Mouse (Mus musculus) kidney, postnatal 4 days (tissue): Measurements from ENCODE around the gene Foxj3.
A peak's percentile ranks its signal among the peaks of the same experiment; 100 is the strongest.
"Not testable (repeated sequence)": the region's sequence is repeated elsewhere in the genome, so short reads cannot be mapped to it uniquely, and the experiment has no call there.

Experiments used
- DNase-seq, 2 experiments: peaks; one replicate each; pipeline ENCODE4 v3.0.0; 2021; ENCODE audit warnings: mixed read lengths in 2 of 2

The Foxj3 gene

GRCm38 (mm10) chr4:119574504-119574903 is 37.7 kb downstream of the Foxj3 start:
- DNase-seq = no peak

GRCm38 (mm10) chr4:119575459-119575858 is 38.7 kb downstream of the Foxj3 start:
- DNase-seq = no peak

DNA sequence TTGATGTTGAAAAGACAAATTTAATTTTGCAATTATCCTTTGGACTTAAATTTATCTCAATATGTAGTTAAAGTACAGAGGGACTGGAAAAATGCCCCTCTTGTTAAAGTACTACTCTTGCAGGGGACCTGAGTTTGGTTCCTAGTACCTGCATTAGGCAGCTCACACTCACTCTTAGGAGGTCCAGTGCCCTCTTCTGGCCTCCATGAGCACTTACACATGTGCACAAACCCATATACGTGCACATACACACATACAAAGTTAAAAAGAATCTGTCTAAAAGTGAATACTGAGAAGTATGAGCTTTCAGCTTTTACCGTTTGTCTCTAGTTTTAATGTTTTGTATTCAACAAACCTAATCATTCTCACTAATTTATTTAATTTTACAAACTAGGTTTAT is 51.2 kb downstream of the Foxj3 start:
- no peak for DNase-seq

DNA sequence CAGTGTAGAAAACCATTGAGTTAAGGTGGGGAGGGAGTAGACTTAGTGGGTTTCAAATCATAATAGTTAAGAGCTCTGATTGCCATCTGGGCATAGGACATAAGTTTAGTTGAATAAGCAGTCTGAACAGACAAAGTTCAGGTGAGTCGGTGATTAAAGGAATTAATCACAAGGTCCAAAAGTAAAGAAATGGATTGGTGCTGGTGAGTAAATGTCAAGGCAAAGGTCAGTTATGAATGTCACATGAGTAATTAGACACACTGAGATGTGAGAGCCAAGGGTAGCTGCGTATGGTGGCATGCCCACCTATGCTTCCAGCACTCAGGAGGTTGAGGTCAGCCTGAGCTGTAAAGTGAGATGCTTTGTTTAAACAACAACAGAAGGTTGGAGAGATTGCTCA is 52.6 kb downstream of the Foxj3 start:
- DNase-seq = no peak

GRCm38 (mm10) chr4:119590027-119590426 is 53.2 kb downstream of the Foxj3 start:
- DNase-seq = no peak

DNA sequence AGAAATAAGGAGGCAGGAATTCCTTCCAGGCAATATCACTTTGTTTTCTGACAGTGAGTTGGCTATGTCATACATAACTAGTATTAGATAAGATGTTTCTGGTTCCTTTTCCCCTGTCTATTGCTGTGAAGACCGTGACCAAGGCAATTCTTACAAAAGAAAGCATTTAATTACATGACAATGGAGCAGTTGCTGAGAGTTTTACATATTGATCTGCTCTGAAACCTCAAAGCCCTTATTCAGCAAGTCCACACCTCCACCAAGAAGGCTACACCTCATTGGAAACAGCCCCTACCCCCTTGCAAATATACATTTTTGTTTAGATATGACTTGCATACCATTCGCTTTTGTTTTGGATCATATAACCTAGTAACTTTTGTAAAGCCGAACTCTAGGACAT is 55.7 kb downstream of the Foxj3 start:
- DNase-seq = no peak

GRCm38 (mm10) chr4:119594331-119594730 is 57.5 kb downstream of the Foxj3 start:
- no peak for DNase-seq

- no peak for DNase-seq
Observed at GRCm38 (mm10) chr4:119599605-119600004, 62.8 kb downstream of the Foxj3 start.

DNA sequence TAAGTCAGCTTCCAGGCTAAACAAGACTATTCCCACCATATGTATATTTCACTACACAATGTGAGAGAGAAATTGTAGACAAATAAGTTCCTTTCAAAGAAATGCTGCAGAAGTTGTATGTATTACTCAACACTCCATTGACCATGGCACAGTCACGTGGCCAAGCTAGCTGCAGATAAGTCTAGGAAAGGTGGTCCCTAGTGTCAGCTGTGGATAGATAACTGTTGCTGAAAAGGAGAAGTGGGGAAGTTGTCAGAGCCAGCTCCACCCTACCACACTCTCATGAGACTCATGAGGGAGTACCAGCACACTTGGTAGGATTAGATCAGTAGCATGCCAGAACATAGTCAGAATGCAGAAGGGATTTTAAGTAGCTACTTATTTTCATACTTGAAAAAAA is 72.7 kb downstream of the Foxj3 start:
- DNase-seq = no peak

GRCm38 (mm10) chr4:119614078-119614477 is 77.3 kb downstream of the Foxj3 start:
- DNase-seq = no peak

- no peak for DNase-seq
Observed at GRCm38 (mm10) chr4:119614724-119615123, 77.9 kb downstream of the Foxj3 start.

DNA sequence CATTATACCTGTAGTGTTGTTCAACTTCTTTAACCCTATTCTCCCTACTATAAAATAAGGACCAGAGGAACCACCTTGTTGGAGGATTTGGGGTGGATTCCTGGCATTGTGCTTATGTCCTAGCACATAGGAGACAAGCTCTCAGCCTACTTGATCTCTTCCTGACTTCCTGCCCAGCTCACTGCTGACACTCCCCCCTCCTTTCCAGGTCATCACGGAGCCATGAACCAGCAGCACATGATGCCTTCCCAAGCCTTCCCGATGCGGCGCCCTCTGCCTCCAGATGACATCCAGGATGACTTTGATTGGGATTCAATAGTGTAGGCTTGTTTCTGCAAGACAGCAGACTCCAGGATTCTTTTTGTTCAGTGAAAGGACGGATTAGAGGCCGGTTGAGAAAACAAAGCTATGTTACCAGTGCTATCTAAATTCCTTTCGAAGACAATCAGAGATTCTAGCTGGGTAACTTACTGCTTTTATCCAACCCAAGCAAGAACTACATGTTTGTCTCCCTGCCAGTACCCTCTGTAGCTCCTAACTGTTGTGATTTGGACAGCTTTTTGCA is 89.4 kb downstream of the Foxj3 start:
- DNase-seq = no peak

GRCm38 (mm10) chr4:119626876-119627275 is 90.1 kb downstream of the Foxj3 start:
- no peak for DNase-seq

DNA sequence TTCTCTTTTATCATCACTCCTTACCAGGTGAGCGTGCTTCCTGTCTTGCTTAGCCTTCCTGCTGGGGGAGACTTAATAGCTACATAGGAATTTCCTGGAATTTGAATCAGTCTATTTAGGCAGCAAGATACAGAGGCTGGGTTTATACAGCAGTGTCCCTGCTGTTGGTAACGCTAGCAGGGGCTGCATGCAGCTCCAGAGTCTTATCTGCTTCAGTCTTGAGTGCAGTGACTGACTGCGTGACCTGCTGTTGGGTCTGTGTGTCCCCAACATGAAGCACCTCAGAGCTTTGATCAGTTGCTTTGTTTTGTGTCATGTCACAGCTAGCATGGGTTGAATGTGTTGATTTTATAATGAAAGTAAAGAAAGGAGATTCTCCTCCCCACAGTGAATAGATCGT is 90.5 kb downstream of the Foxj3 start:
- no peak for DNase-seq

- not testable (repeated sequence) for DNase-seq
Observed at GRCm38 (mm10) chr4:119628363-119628762, 91.6 kb downstream of the Foxj3 start.

- DNase-seq = peak; percentile 67 to 76
Observed at GRCm38 (mm10) chr4:119631115-119631919, 94.5 kb downstream of the Foxj3 start.

GRCm38 (mm10) chr4:119632721-119633120 is 95.9 kb downstream of the Foxj3 start:
- DNase-seq = no peak

DNA sequence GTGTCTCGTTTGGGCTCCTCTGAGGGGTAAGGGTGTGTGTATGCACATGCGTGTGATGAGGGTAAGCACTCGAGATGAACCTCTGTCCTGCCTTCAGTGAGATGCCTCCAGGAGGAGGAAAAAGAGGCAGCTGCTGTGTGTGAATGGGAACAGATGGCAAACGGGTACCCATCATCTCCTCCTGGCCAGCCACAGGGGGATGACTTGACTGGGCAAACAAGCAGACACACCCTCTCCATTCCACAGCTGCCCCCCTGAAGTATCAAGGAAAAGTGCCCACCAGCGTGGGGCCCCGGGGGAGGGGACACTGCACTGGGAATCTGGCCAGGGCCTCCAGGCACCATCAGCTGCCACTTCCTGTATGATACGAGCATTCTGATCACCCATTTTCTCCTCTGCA is 96.5 kb downstream of the Foxj3 start:
- DNase-seq = no peak

- DNase-seq = no peak
Observed at GRCm38 (mm10) chr4:119633948-119634347, 97.1 kb downstream of the Foxj3 start.

DNA sequence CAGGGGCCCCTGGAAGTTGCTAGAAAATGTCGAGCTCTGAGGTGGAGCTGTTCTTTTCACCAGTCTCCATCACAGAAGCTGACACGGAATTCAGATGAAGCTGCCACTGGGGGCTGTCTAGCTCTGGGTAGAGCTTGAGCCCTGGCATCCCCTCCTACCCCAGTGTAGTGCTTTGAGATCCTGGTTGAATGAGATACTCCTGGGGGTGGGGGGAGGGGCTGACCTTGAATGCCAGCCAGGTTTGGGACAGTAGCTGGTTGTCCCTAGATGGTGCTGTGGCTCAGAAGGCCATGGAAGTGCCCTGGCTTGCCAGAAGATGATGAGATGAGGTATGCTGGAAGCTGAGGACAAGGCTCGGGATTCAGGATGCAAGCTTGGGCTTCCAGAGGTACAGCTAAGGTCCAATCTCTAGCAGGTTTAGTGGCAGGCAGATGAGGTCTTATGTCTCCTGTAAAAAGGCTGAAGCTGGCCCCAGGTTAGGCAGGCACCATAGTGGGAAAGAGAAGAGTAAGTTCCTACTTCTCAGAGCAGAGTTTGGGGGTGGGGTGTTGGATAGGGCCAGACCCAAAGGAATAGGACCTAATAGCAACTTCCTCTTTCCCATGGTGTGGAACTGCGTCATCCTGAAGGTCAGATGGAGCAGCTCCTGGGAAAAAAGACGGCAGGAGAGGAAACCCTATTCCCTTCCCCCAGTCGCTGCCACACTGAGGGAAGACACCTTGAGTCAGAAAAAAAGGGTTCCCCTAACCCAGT is 98.3 kb downstream of the Foxj3 start:
- DNase-seq = no peak

DNA sequence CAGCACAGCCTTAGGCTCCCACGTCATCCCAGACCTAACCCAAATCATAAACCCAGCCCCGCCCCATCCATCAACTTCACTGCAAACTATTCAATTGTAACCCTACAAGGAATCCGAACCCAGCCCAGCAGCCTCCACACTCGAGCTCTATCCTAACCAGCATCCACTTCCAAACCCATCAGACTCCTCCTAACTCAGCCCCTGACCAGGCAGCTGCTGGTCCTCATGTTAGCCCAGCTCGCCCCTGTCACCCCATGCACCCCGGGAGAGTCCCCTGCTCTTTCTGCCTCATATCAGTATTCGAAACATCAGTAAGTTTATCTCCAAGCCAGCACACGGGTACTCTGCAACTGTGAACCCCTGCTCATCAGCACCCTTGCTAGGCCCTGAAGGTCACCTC is 98.9 kb downstream of the Foxj3 start:
- DNase-seq = no peak

GRCm38 (mm10) chr4:119636731-119637130 is 99.9 kb downstream of the Foxj3 start:
- DNase-seq = no peak

GRCm38 (mm10) chr4:119637176-119637845 is 100.5 kb downstream of the Foxj3 start, which contains the start of gene Guca2a:
Guca2a (plus strand) TSS chr4:119637704.
- no peak for DNase-seq
